In the genomic region with DNA sequence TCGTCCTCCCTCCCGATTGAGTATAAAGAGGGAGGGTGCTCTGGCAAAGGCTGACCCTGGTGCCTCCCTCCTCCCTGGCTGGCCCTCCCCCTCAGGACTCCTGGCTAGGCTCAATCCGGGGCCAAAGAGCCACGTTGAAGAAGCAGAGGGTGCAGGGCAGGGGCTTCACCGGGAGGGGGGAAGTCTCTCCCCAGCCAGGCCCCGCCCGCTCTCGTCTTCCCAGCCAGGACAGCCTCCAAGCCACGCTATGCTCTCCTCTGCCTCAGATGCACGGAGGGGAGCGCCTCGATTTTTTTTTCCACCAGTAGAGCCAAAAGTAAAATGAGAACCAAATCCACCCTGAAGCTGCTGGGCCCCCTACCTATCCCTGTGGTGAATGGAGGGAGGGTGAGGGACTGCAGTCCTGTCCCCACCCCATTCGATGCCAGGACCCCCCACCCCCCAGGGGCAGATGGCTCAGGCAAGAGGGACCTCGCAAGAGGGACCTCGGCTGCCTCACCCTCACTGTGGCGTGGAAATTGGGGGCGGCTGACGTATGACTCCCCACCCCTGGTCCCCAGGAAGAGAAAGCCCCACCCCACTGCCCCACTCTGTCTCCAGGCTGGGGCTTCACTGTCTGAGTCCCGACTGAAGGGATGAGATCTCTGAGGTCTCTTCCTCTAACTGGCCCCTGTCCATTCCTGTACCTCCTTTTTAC, we compare ENCODE assay signal across 8 mouse cellular contexts. TPM values are rescaled to one million over a fixed set of nuclear protein-coding genes. Genes with fewer than 3 reads are reported as not detected.
DNase-seq lines count a peak whose midpoint lies in the region; ATAC-seq and TF ChIP-seq lines count a peak whose summit lies in the region.

No protein-coding gene starts in this region.

- peak overlapping the region; percentile 95 for H3K27ac ChIP-seq in kidney, embryonic 16.5 days (ENCODE audit: low read length)
- H3K27ac ChIP-seq in forebrain, embryonic 12.5 days: peak overlapping the region; percentile 36; the same call in 1 of the 2 replicates
- peak overlapping the region; percentile 98 for H3K27ac ChIP-seq in intestine, embryonic 14.5 days (ENCODE audit: low read depth)
- H3K27ac ChIP-seq in small intestine, adult 2 months (ENCODE audit: insufficient read depth, low read depth, low read length): no peak overlapping the region

- peak overlapping the region; percentile 56 for H3K9ac ChIP-seq in kidney, embryonic 16.5 days (replicated peaks; ENCODE audit: low read length)
- H3K9ac ChIP-seq in forebrain, embryonic 12.5 days: peak overlapping the region; percentile 42; the same call in 1 of the 2 replicates
- peak overlapping the region; percentile 40 for H3K9ac ChIP-seq in intestine, embryonic 14.5 days (ENCODE audit: low read length)

- TF ChIP-seq POLR2A in small intestine, adult 2 months (IDR thresholded peaks at IDR 0.05; ENCODE audit: low read depth, low read length): no peak

- WGBS in kidney, embryonic 16.5 days: 1% methylated on average over 19 of the region's 19 CpGs
- 6% methylated on average over 19 of the region's 19 CpGs for WGBS in forebrain, embryonic 12.5 days
- under 1% methylated on average over 19 of the region's 19 CpGs for WGBS in intestine, embryonic 14.5 days
- WGBS in small intestine, adult 2 months: 4% methylated on average over 19 of the region's 19 CpGs

- H3K36me3 ChIP-seq in kidney, embryonic 16.5 days (ENCODE audit: insufficient read depth, low read length): no peaks in the 10 kb centered on the region
- no peaks in the 10 kb centered on the region for H3K36me3 ChIP-seq in forebrain, embryonic 12.5 days (replicated peaks)
- H3K36me3 ChIP-seq in intestine, embryonic 14.5 days (ENCODE audit: control insufficient read depth, insufficient read depth, low read length): no peaks in the 10 kb centered on the region
- no peaks in the 10 kb centered on the region for H3K36me3 ChIP-seq in small intestine, adult 2 months (ENCODE audit: control insufficient read depth, insufficient read depth, low read length)

- peaks cover 14% of the 10 kb centered on the region for H3K27me3 ChIP-seq in kidney, embryonic 16.5 days (ENCODE audit: insufficient read depth, low read length)
- H3K27me3 ChIP-seq in forebrain, embryonic 12.5 days: peaks cover 62% of the 10 kb centered on the region
- no peaks in the 10 kb centered on the region for H3K27me3 ChIP-seq in intestine, embryonic 14.5 days (replicated peaks; ENCODE audit: control insufficient read depth, insufficient read depth, low read length)
- H3K27me3 ChIP-seq in small intestine, adult 2 months (ENCODE audit: control insufficient read depth, insufficient read depth, low read length): peaks cover 26% of the 10 kb centered on the region

- H3K4me2 ChIP-seq in kidney, embryonic 16.5 days (replicated peaks; ENCODE audit: low read depth, low read length): peak overlapping the region; percentile 52
- peak overlapping the region; percentile 40 for H3K4me2 ChIP-seq in forebrain, embryonic 12.5 days
- H3K4me2 ChIP-seq in intestine, embryonic 14.5 days (ENCODE audit: low read length): peak overlapping the region; percentile 46

- no peak for DNase-seq in kidney, postnatal 25 days
- DNase-seq in intestine, embryonic 14.5 days (ENCODE audit: low spot score): peak; percentile 85
- DNase-seq in adrenal gland, adult 2 months: no peak
- DNase-seq in ovary, postnatal 36 days (ENCODE audit: low spot score): no peak

- no peak for TF ChIP-seq CTCF in small intestine, adult 2 months (IDR thresholded peaks at IDR 0.05; ENCODE audit: extremely low read depth, insufficient read length, insufficient replicate concordance, low read depth, low read length)

- H3K4me1 ChIP-seq in kidney, embryonic 16.5 days (ENCODE audit: insufficient read depth, low read length): peaks cover 38% of the 10 kb centered on the region
- peaks cover 29% of the 10 kb centered on the region for H3K4me1 ChIP-seq in forebrain, embryonic 12.5 days
- H3K4me1 ChIP-seq in intestine, embryonic 14.5 days (replicated peaks; ENCODE audit: control insufficient read depth, insufficient read depth, low read length): peaks cover 17% of the 10 kb centered on the region
- H3K4me1 ChIP-seq in small intestine, adult 2 months (ENCODE audit: control insufficient read depth, insufficient read depth, insufficient read length, low read length): no peaks in the 10 kb centered on the region

- H3K4me3 ChIP-seq in kidney, embryonic 16.5 days (ENCODE audit: low read length): 0 out of 2 replicates have a peak overlapping the region, but pooled peaks have one; percentile 17
- 0 out of 2 replicates have a peak overlapping the region, but pooled peaks have one; percentile 7 for H3K4me3 ChIP-seq in forebrain, embryonic 12.5 days (replicated peaks)
- H3K4me3 ChIP-seq in intestine, embryonic 14.5 days (ENCODE audit: low read depth, low read length): no peak overlapping the region
- peak overlapping the region; percentile 12; the same call in 1 of the 2 replicates for H3K4me3 ChIP-seq in small intestine, adult 2 months (ENCODE audit: low read depth, low read length)

- no peaks in the 10 kb centered on the region for H3K9me3 ChIP-seq in kidney, embryonic 16.5 days (ENCODE audit: low read length)
- no peaks in the 10 kb centered on the region for H3K9me3 ChIP-seq in forebrain, embryonic 12.5 days
- no peaks in the 10 kb centered on the region for H3K9me3 ChIP-seq in intestine, embryonic 14.5 days (ENCODE audit: control insufficient read depth, low read length)

- peak; percentile 70 for ATAC-seq in kidney, embryonic 16.5 days (ENCODE audit: low FRiP score, low TSS enrichment)
- no peak for ATAC-seq in forebrain, embryonic 12.5 days (ENCODE audit: low FRiP score)
- ATAC-seq in intestine, embryonic 14.5 days (replicated peaks; ENCODE audit: low FRiP score, low TSS enrichment, low read depth): peak; percentile 73
- no peak for ATAC-seq in frontal cortex, adult (ENCODE audit: low TSS enrichment)

RNA-seq across cellular contexts. Expression of a gene that starts 53.2 kb away (rescaled TPM):
- polyA plus RNA-seq in kidney, embryonic 16.5 days (2015; fragmentation: Nextera tagmentation; extraction: Ambion mirVana): 869 and 941 TPM in 2 replicates
- polyA plus RNA-seq in forebrain, embryonic 12.5 days (2016; fragmentation: Nextera tagmentation; extraction: Ambion mirVana): 208 and 267 TPM in 2 replicates
- 841 and 905 TPM in 2 replicates for polyA plus RNA-seq in intestine, embryonic 14.5 days (2014; fragmentation: Nextera tagmentation; extraction: Ambion mirVana)
- polyA plus RNA-seq in small intestine, adult 2 months (2012; rRNA removed): 49.0 and 51.1 TPM in 2 replicates
- 10 to 100 TPM; 34.5 to 82.8 TPM for total RNA-seq in adrenal gland, adult 2 months (2021)
- 40.1 and 42.9 TPM in 2 replicates for polyA plus RNA-seq in adrenal gland, adult 2 months (2012; rRNA removed)

Comparison
In these comparisons a context has a peak if more than half of its experiments do, and no peak if none do; other contexts are left out.
1. ATAC-seq: peak in kidney, embryonic 16.5 days (single experiment) and intestine, embryonic 14.5 days (single experiment); none in forebrain, embryonic 12.5 days (single experiment) and frontal cortex, adult (single experiment).
2. Peak in every context shown above with its lines, with median percentiles within 50 percentile points of each other: H3K4me2 ChIP-seq and H3K9ac ChIP-seq.